Comparison of ENCODE assay signal across 8 mouse cellular contexts in the genomic region with DNA sequence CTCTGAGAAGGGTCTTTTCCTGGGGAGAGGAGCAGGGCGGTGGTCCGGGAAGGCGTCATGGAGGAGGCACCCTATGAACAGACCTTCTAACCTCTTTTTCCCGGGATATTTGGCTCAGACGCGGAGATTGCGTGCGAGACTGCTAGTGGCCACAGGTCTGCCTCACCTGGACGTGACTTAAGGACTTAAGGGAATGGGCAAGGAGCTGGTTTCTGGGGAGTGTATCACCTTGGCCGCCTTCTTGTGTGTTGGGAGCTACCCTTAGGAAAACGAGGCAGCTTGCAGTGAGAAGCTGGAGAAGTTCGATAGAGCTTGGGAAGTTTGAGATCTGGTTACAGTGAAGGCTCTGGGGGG. TPM values are rescaled to one million over a fixed set of nuclear protein-coding genes. Genes with fewer than 3 reads are reported as not detected.
DNase-seq lines count a peak whose midpoint lies in the region; ATAC-seq and TF ChIP-seq lines count a peak whose summit lies in the region.

No protein-coding gene starts in this region.

- no peak for TF ChIP-seq CTCF in kidney, adult 2 months (conservative IDR thresholded peaks at IDR 0.05; ENCODE audit: insufficient read depth, insufficient read length, low read depth, low read length)

- H3K9ac ChIP-seq in hindbrain, embryonic 11.5 days (ENCODE audit: low read depth, low read length) = peak overlapping the region; percentile 84

- H3K4me1 ChIP-seq in kidney, adult 2 months (ENCODE audit: control insufficient read depth, insufficient read depth, low read length) = peaks cover 25% of the 10 kb centered on the region
- peaks cover 5% of the 10 kb centered on the region; the same call in 1 of the 2 replicates for H3K4me1 ChIP-seq in hindbrain, embryonic 11.5 days (replicated peaks; ENCODE audit: control insufficient read depth, insufficient read depth, low read length)
- H3K4me1 ChIP-seq in midbrain, embryonic 10.5 days = peaks cover 49% of the 10 kb centered on the region

- peak overlapping the region; percentile 89 for H3K4me2 ChIP-seq in hindbrain, embryonic 11.5 days (replicated peaks; ENCODE audit: low read depth, low read length)

- peak overlapping the region; percentile 96 for H3K4me3 ChIP-seq in kidney, adult 2 months (ENCODE audit: insufficient read depth, low read depth, low read length)
- peak overlapping the region; percentile 85 for H3K4me3 ChIP-seq in hindbrain, embryonic 11.5 days (ENCODE audit: low read depth, low read length)
- H3K4me3 ChIP-seq in midbrain, embryonic 10.5 days = peak overlapping the region; percentile 84

- peak overlapping the region; percentile 98 for H3K27ac ChIP-seq in kidney, adult 2 months (ENCODE audit: insufficient read depth, low read depth, low read length)
- no peak overlapping the region for H3K27ac ChIP-seq in hindbrain, embryonic 11.5 days (ENCODE audit: low read depth, low read length)
- H3K27ac ChIP-seq in midbrain, embryonic 10.5 days (replicated peaks) = peak overlapping the region; percentile 99

- TF ChIP-seq POLR2A in kidney, adult 2 months (IDR thresholded peaks at IDR 0.05; ENCODE audit: low read depth, low read length) = no peak

- peak; percentile 50 for DNase-seq in kidney, adult 2 months
- no peak for DNase-seq in kidney, postnatal 4 days
- DNase-seq in NIH3T3 (ENCODE audit: low read depth) = peak; percentile 33
- DNase-seq in hindbrain, embryonic 11.5 days (ENCODE audit: low spot score) = no peak
- no peak for DNase-seq in midbrain, embryonic 10.5 days (ENCODE audit: low spot score)
- DNase-seq in adrenal gland, postnatal 10 days = no peak
- DNase-seq in frontal cortex, postnatal 36 days (ENCODE audit: low spot score in 2 of 2) = no peak
- no peak for DNase-seq in cerebellum, adult 8-10 months

- no peaks in the 10 kb centered on the region for H3K36me3 ChIP-seq in kidney, adult 2 months (ENCODE audit: control insufficient read depth, insufficient read depth, low read length)
- peaks cover 3% of the 10 kb centered on the region; the same call in 1 of the 2 replicates for H3K36me3 ChIP-seq in hindbrain, embryonic 11.5 days (ENCODE audit: control insufficient read depth, insufficient read depth, low read length)
- H3K36me3 ChIP-seq in midbrain, embryonic 10.5 days = peaks cover 24% of the 10 kb centered on the region

- WGBS in kidney, adult 2 months = 2% methylated on average over 12 of the region's 12 CpGs
- 1% methylated on average over 12 of the region's 12 CpGs for WGBS in hindbrain, embryonic 11.5 days
- 4% methylated on average over 12 of the region's 12 CpGs for WGBS in midbrain, embryonic 10.5 days

- no peaks in the 10 kb centered on the region for H3K9me3 ChIP-seq in hindbrain, embryonic 11.5 days (ENCODE audit: control insufficient read depth, low read length)
- H3K9me3 ChIP-seq in midbrain, embryonic 10.5 days (replicated peaks) = no peaks in the 10 kb centered on the region

- ATAC-seq in hindbrain, embryonic 11.5 days (ENCODE audit: low FRiP score) = no peak

- no peaks in the 10 kb centered on the region for H3K27me3 ChIP-seq in kidney, adult 2 months (replicated peaks; ENCODE audit: control insufficient read depth, insufficient read depth, low read length)
- peaks cover 11% of the 10 kb centered on the region for H3K27me3 ChIP-seq in hindbrain, embryonic 11.5 days (ENCODE audit: control insufficient read depth, insufficient read depth, low read length)
- peaks cover 31% of the 10 kb centered on the region for H3K27me3 ChIP-seq in midbrain, embryonic 10.5 days (ENCODE audit: low read depth, poor library complexity, severe bottlenecking)

RNA-seq across cellular contexts. Expression of a gene that starts 0.7 kb away (rescaled TPM):
- 143 and 162 TPM in 2 replicates for polyA plus RNA-seq in kidney, adult 2 months (2012; rRNA removed)
- 29.6 and 31.4 TPM in 2 replicates for polyA plus RNA-seq in hindbrain, embryonic 11.5 days (2014; fragmentation: Nextera tagmentation; extraction: Ambion mirVana)
- polyA plus RNA-seq in midbrain, embryonic 10.5 days (2016; fragmentation: Nextera tagmentation; extraction: Ambion mirVana) = 33.3 and 38.7 TPM in 2 replicates
- total RNA-seq in adrenal gland, postnatal 10 days (2021) = 10 to 100 TPM; 53.8 to 57.1 TPM

RNA-seq across cellular contexts. Expression of a gene that starts 0.8 kb away (rescaled TPM):
- 67.3 and 70.9 TPM in 2 replicates for polyA plus RNA-seq in kidney, adult 2 months (2012; rRNA removed)
- 71.5 and 74.0 TPM in 2 replicates for polyA plus RNA-seq in hindbrain, embryonic 11.5 days (2014; fragmentation: Nextera tagmentation; extraction: Ambion mirVana)
- polyA plus RNA-seq in midbrain, embryonic 10.5 days (2016; fragmentation: Nextera tagmentation; extraction: Ambion mirVana) = 82.1 and 85.0 TPM in 2 replicates
- total RNA-seq in adrenal gland, postnatal 10 days (2021) = 10 to 100 TPM; 58.3 to 59.7 TPM

RNA-seq across cellular contexts. Expression of a gene that starts 8.6 kb away (rescaled TPM):
- 274 and 343 TPM in 2 replicates for polyA plus RNA-seq in kidney, adult 2 months (2012; rRNA removed)
- 40.1 and 57.9 TPM in 2 replicates for polyA plus RNA-seq in hindbrain, embryonic 11.5 days (2014; fragmentation: Nextera tagmentation; extraction: Ambion mirVana)
- polyA plus RNA-seq in midbrain, embryonic 10.5 days (2016; fragmentation: Nextera tagmentation; extraction: Ambion mirVana) = 17.3 and 17.6 TPM in 2 replicates
- 100 to 1,000 TPM; 184 to 198 TPM for total RNA-seq in adrenal gland, postnatal 10 days (2021)

RNA-seq across cellular contexts. Expression of a gene that starts 14.9 kb away (rescaled TPM):
- 15.3 and 22.2 TPM in 2 replicates for polyA plus RNA-seq in kidney, adult 2 months (2012; rRNA removed)
- polyA plus RNA-seq in hindbrain, embryonic 11.5 days (2014; fragmentation: Nextera tagmentation; extraction: Ambion mirVana) = 4.4 and 4.5 TPM in 2 replicates
- polyA plus RNA-seq in midbrain, embryonic 10.5 days (2016; fragmentation: Nextera tagmentation; extraction: Ambion mirVana) = 4.1 and 6.9 TPM in 2 replicates
- 10 to 100 TPM; 16.8 to 19.6 TPM for total RNA-seq in adrenal gland, postnatal 10 days (2021)

RNA-seq across cellular contexts. Expression of a gene that starts 20.8 kb away (rescaled TPM):
- 350 and 353 TPM in 2 replicates for polyA plus RNA-seq in kidney, adult 2 months (2012; rRNA removed)
- polyA plus RNA-seq in hindbrain, embryonic 11.5 days (2014; fragmentation: Nextera tagmentation; extraction: Ambion mirVana) = 13.7 and 14.2 TPM in 2 replicates
- polyA plus RNA-seq in midbrain, embryonic 10.5 days (2016; fragmentation: Nextera tagmentation; extraction: Ambion mirVana) = 15.2 and 17.5 TPM in 2 replicates
- 1,000 to 10,000 TPM; 1,181 to 1,292 TPM for total RNA-seq in adrenal gland, postnatal 10 days (2021)

Comparison
In these comparisons a context has a peak if more than half of its experiments do, and no peak if none do; other contexts are left out.
1. DNase-seq: peak in kidney, adult 2 months (single experiment) and NIH3T3 (single experiment); none in kidney, postnatal 4 days (0 of 2), hindbrain, embryonic 11.5 days (single experiment), midbrain, embryonic 10.5 days (single experiment), adrenal gland, postnatal 10 days (single experiment), frontal cortex, postnatal 36 days (0 of 2) and cerebellum, adult 8-10 months (single experiment).
2. Peak in every context shown above with its lines, with median percentiles within 50 percentile points of each other: H3K4me3 ChIP-seq.